Mouse (Mus musculus): ENCODE measurements at regions not wholly inside any gene's neighbourhood (a gene's known extent, or its start where the extent isn't known, plus 50 kb on each side); places are given as distances from the start of the nearest gene placed in this dataset.

GRCm38 (mm10) chr3:81589109-81589508, 343.3 kb upstream of the Ctso start:
- 82% methylated on average over 3 of the region's 3 CpGs for WGBS

DNA sequence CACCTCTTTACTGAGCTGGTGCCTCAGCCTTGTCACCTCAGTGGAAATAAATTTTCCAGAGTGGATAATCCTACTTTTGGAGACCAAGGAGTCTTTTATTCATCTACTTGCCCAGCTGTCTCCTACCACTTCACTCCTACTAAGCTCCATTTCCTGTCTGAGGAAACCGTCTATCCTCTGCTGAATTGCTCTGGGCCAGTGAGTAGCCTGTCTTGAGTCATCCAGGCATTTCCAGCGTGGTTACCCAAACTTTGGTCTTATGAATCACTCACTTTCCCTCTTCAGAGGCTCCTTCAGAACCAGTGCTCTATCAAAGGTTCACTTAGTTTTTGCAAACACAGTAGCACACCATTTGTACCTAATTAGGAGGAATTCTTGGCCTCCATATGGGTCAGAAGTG, 303.2 kb upstream of the Ctso start:
- Histone ChIP-seq H3K27ac (no peak overlapping the region), H3K4me3 (no peak overlapping the region), H3K36me3 (no peaks in the 10 kb centered on the region), H3K9ac (no peak overlapping the region), H3K27me3 (no peaks in the 10 kb centered on the region), H3K4me2 (no peak overlapping the region), H3K4me1 (replicated peaks) (no peaks in the 10 kb centered on the region), H3K9me3 (no peaks in the 10 kb centered on the region)
- no peak for ATAC-seq (ENCODE audit: low FRiP score)
- WGBS, result 67% methylated on average over 2 of the region's 2 CpGs

More at GRCm38 (mm10) chr3:81589109-81589508, 343.3 kb upstream of the Ctso start:
- H3K36me3 ChIP-seq, result no peaks in the 10 kb centered on the region
- H3K4me1 ChIP-seq (replicated peaks), result no peaks in the 10 kb centered on the region
- H3K9me3 ChIP-seq, result no peaks in the 10 kb centered on the region
- H3K9ac ChIP-seq, result no peak overlapping the region
- ATAC-seq (ENCODE audit: low FRiP score), result no peak
- H3K4me3 ChIP-seq, result no peak overlapping the region
- no peaks in the 10 kb centered on the region for H3K27me3 ChIP-seq
- no peak overlapping the region for H3K27ac ChIP-seq
- no peak overlapping the region for H3K4me2 ChIP-seq

DNA sequence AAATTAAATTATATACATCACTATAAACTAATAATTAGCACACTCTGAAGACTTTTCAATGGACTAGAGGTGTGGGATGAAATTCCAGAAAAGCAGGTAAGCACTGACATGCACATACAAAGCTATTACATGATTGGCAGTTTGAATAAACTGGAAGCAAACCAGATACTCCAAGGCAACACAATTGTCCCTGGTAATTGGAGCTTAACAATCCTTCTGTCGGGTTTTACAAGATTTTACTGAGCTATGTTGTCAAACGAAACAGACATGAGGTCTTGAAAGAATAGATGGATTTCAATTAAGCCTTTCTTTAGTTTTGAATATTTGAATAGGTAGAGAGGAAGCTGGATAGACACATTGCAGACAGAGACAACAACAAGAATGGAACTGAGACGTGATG, 273.9 kb upstream of the Ctso start:
- no peaks in the 10 kb centered on the region for H3K9me3 ChIP-seq
- WGBS, result 13% methylated on average over 3 of the region's 3 CpGs
- no peak overlapping the region for H3K9ac ChIP-seq
- H3K36me3 ChIP-seq, result no peaks in the 10 kb centered on the region
- no peak overlapping the region for H3K4me3 ChIP-seq
- 0 out of 2 replicates have a peak, but pooled peaks cover 4% of the 10 kb centered on the region for H3K4me1 ChIP-seq (replicated peaks)
- no peak overlapping the region for H3K4me2 ChIP-seq
- no peak overlapping the region for H3K27ac ChIP-seq
- H3K27me3 ChIP-seq, result no peaks in the 10 kb centered on the region
- no peak for ATAC-seq (ENCODE audit: low FRiP score)

GRCm38 (mm10) chr3:81661620-81662019, 270.8 kb upstream of the Ctso start:
- Histone ChIP-seq H3K27ac (no peak overlapping the region), H3K9ac (no peak overlapping the region), H3K4me1 (replicated peaks) (peaks cover 4% of the 10 kb centered on the region; the same call in 1 of the 2 replicates), H3K36me3 (no peaks in the 10 kb centered on the region), H3K27me3 (no peaks in the 10 kb centered on the region), H3K4me3 (no peak overlapping the region), H3K9me3 (no peaks in the 10 kb centered on the region), H3K4me2 (no peak overlapping the region)
- ATAC-seq (ENCODE audit: low FRiP score), result peak; percentile 68
- WGBS, result 7% methylated on average over 1 of the region's 1 CpGs

DNA sequence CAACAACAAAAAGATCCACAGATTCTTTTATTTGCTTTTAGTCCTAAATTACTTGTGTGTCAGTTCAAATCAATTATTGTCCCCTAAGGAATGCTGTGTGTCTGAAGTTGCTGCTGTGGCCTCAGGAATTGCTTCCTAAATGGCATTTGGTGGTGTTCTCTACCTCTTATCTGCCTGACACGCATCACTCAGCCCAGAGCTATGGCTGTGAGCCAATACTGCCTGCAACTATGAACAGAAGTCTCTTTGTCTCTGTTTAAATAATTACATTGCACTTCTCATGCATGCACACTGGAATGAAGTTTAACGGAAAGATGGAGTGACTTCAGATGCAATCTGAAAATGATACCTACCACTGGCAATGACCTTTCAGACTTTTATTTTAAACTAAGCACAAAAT, 266.1 kb upstream of the Ctso start:
- H3K36me3 ChIP-seq, result no peaks in the 10 kb centered on the region
- no peaks in the 10 kb centered on the region for H3K27me3 ChIP-seq
- H3K4me3 ChIP-seq, result no peak overlapping the region
- peaks cover 4% of the 10 kb centered on the region; the same call in 1 of the 2 replicates for H3K4me1 ChIP-seq (replicated peaks)
- H3K9ac ChIP-seq, result no peak overlapping the region
- WGBS, result 39% methylated on average over 2 of the region's 2 CpGs
- no peak overlapping the region for H3K4me2 ChIP-seq
- no peak overlapping the region for H3K27ac ChIP-seq
- H3K9me3 ChIP-seq, result no peaks in the 10 kb centered on the region
- no peak for ATAC-seq (ENCODE audit: low FRiP score)

DNA sequence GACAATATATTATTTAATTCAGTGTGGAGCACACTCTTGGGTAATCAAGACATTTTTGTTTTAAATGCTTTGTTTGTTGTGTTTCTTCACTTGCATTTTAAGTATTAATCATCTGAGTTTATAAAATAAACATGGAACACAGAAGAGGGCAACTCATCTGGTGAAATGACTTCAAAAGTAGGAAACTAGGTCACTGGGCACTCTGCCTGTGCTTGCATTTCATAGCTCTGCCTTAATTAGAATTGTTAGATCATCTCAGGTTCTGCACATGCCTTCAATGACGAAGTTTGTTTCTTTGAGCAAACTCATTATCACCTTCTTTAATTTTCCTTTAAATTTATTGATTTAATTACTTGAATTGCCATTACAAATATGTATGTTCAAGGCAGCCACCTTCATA, 255.8 kb upstream of the Ctso start:
- Histone ChIP-seq H3K4me1 (replicated peaks) (no peaks in the 10 kb centered on the region), H3K4me2 (no peak overlapping the region), H3K9me3 (no peaks in the 10 kb centered on the region), H3K27ac (no peak overlapping the region), H3K9ac (no peak overlapping the region), H3K36me3 (no peaks in the 10 kb centered on the region), H3K4me3 (no peak overlapping the region), H3K27me3 (no peaks in the 10 kb centered on the region)
- ATAC-seq (ENCODE audit: low FRiP score), result no peak
- WGBS, result 84% methylated on average over 1 of the region's 1 CpGs

DNA sequence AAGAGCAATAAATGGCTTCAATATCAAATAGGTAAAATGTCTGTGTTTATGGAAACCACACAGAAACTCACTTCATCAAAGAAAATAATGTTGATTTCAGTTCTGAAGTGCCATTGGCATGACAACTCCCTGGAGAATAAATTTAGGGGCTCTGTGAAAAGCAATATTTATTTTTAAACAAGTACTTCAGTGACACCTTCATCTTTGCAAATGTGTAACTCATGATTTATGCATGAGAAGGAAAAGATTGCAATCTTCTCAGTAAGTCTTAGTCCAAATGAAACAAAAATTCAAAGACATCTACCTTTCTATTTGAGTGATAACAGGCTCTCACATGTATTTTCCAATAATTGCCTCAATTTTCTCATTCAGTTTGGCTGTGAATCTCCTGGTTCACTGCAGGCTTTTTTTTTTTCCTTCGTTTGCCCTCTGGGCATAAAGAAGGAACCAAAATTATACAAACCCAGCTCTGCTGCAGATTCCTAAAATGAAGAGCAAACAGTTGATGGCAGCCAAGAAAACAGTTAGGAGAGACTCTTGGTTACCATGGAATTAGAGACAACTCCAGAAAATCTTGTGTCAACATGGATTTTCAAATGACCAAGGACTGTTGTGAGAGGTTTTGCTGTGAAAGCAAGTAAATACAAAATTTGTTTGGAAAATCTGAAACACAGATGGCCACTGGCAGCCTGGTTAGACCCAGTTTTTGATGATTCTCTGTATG, 230.3 kb upstream of the Ctso start:
- no peaks in the 10 kb centered on the region for H3K4me1 ChIP-seq (replicated peaks)
- no peaks in the 10 kb centered on the region for H3K36me3 ChIP-seq
- no peak overlapping the region for H3K4me3 ChIP-seq
- H3K27ac ChIP-seq, result no peak overlapping the region
- H3K27me3 ChIP-seq, result no peaks in the 10 kb centered on the region
- H3K4me2 ChIP-seq, result no peak overlapping the region
- no peaks in the 10 kb centered on the region for H3K9me3 ChIP-seq
- H3K9ac ChIP-seq, result no peak overlapping the region
- 63% methylated on average over 1 of the region's 1 CpGs for WGBS
- ATAC-seq (ENCODE audit: low FRiP score), result no peak

DNA sequence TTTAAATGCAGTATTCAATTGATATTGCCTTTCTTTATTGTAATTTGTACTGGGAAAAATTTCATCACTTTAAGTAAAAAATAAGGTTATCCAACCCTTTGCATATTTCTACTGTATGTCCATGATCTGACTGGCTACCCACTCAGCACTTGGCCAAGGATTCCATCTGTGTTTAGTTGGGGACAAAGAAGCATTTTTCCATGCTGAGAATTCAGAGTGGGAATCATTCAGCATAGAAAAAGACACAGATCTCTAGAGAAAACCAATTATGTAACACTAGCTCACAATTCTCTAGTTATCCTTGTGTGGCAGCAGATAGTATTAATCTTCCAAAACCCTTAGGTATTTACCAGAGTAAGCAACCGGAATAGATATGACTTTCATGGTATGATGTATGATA, 213.5 kb upstream of the Ctso start:
- Histone ChIP-seq H3K9me3 (no peaks in the 10 kb centered on the region), H3K9ac (no peak overlapping the region), H3K36me3 (no peaks in the 10 kb centered on the region), H3K4me3 (no peak overlapping the region), H3K4me1 (replicated peaks) (no peaks in the 10 kb centered on the region), H3K27ac (no peak overlapping the region), H3K27me3 (no peaks in the 10 kb centered on the region), H3K4me2 (no peak overlapping the region)
- 72% methylated on average over 1 of the region's 1 CpGs for WGBS
- ATAC-seq (ENCODE audit: low FRiP score), result no peak

- WGBS, result 70% methylated on average over 8 of the region's 8 CpGs
- no peaks in the 10 kb centered on the region for H3K4me1 ChIP-seq (replicated peaks)
- H3K27me3 ChIP-seq, result no peaks in the 10 kb centered on the region
- no peak overlapping the region for H3K9ac ChIP-seq
- H3K27ac ChIP-seq, result no peak overlapping the region
- no peaks in the 10 kb centered on the region for H3K9me3 ChIP-seq
- H3K4me2 ChIP-seq, result no peak overlapping the region
- no peaks in the 10 kb centered on the region for H3K36me3 ChIP-seq
- 0 out of 2 replicates have a peak, but pooled peaks have one; percentile 32 for ATAC-seq (ENCODE audit: low FRiP score)
- H3K4me3 ChIP-seq, result no peak overlapping the region
Observed at GRCm38 (mm10) chr3:81735463-81735862, 196.9 kb upstream of the Ctso start.

GRCm38 (mm10) chr3:81736838-81737237, 195.6 kb upstream of the Ctso start:
- Histone ChIP-seq H3K4me1 (replicated peaks) (no peaks in the 10 kb centered on the region), H3K9ac (no peak overlapping the region), H3K9me3 (no peaks in the 10 kb centered on the region), H3K27ac (no peak overlapping the region), H3K36me3 (no peaks in the 10 kb centered on the region), H3K4me2 (no peak overlapping the region), H3K27me3 (no peaks in the 10 kb centered on the region), H3K4me3 (no peak overlapping the region)
- ATAC-seq (ENCODE audit: low FRiP score), result no peak

DNA sequence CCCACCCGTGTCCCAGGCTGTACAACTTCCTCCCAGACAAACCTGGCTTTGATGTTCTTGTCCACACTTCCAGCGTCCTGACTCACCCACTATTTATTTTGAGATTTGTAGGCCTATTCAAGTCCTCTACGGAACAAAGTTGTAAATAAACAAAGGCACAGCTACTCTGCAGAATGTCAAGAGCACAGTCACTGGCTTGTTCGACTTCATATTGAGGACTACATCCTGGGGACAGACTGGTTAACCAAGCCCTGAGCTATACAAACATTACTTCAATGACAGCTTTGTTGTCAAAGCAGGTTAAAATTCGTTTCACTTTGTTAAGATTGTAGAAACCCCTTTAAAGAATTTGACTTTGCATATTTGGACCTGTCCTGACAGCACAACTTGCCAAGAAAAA, 190.3 kb upstream of the Ctso start:
- ATAC-seq (ENCODE audit: low FRiP score), result no peak
- no peak overlapping the region for H3K4me2 ChIP-seq
- H3K27ac ChIP-seq, result no peak overlapping the region
- no peak overlapping the region for H3K4me3 ChIP-seq
- H3K4me1 ChIP-seq (replicated peaks), result no peaks in the 10 kb centered on the region
- whole genome bisulfite sequencing, result 59% methylated on average over 5 of the region's 5 CpGs
- no peaks in the 10 kb centered on the region for H3K9me3 ChIP-seq
- no peaks in the 10 kb centered on the region for H3K27me3 ChIP-seq
- H3K36me3 ChIP-seq, result no peaks in the 10 kb centered on the region
- no peak overlapping the region for H3K9ac ChIP-seq

DNA sequence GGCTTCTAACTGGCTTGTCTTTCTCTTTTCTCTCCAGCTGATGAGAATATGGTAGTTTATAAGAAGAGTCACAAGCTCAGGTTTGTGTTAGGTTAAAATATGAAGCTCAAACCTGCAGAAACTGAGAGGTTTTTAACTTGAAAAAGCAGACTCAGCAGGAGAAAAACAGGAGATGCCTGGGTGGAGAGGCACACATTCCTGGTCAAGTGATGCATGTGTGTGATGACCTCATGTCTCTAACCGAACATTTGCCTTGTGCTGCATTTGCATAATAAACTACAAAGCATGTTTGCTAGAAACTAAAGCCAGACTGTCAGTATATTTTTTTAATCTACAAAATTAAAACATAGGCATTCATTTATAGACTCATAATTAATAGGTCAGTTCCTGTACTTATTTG, 182.2 kb upstream of the Ctso start:
- H3K4me1 ChIP-seq (replicated peaks), result no peaks in the 10 kb centered on the region
- ATAC-seq (ENCODE audit: low FRiP score), result no peak
- 72% methylated on average over 1 of the region's 1 CpGs for WGBS
- H3K4me3 ChIP-seq, result no peak overlapping the region
- no peak overlapping the region for H3K9ac ChIP-seq
- no peaks in the 10 kb centered on the region for H3K9me3 ChIP-seq
- H3K27me3 ChIP-seq, result no peaks in the 10 kb centered on the region
- no peaks in the 10 kb centered on the region for H3K36me3 ChIP-seq
- no peak overlapping the region for H3K4me2 ChIP-seq
- H3K27ac ChIP-seq, result no peak overlapping the region

GRCm38 (mm10) chr3:81752955-81753354, 179.4 kb upstream of the Ctso start:
- Histone ChIP-seq H3K4me1 (replicated peaks) (no peaks in the 10 kb centered on the region), H3K9ac (no peak overlapping the region), H3K9me3 (no peaks in the 10 kb centered on the region), H3K27ac (no peak overlapping the region), H3K4me3 (no peak overlapping the region), H3K4me2 (no peak overlapping the region), H3K36me3 (no peaks in the 10 kb centered on the region), H3K27me3 (no peaks in the 10 kb centered on the region)
- 75% methylated on average over 4 of the region's 4 CpGs for WGBS
- no peak for ATAC-seq (ENCODE audit: low FRiP score)

Measured in hindbrain, embryonic 13.5 days (tissue).